Mouse (Mus musculus): Measurements from ENCODE around the gene Cysrt1.

Cysrt1 gene

GRCm38 (mm10) chr2:25242101-25242506 is at the start of gene Cysrt1, which contains the start of gene Rnf208:
Cysrt1 (minus strand) TSS chr2:25242452.
Rnf208 (plus strand) TSS chr2:25242255.
- DNase-seq (ENCODE audit: low spot score) = peak; percentile 38

GRCm38 (mm10) chr2:25291184-25292053 is 49.2 kb upstream of the Cysrt1 start:
- no peak for DNase-seq (ENCODE audit: low spot score)

- no peak for DNase-seq (ENCODE audit: low spot score)
Observed at GRCm38 (mm10) chr2:25290816-25291130, 48.5 kb upstream of the Cysrt1 start.

- DNase-seq (ENCODE audit: low spot score) = no peak
Observed at GRCm38 (mm10) chr2:25290101-25290815, 48.0 kb upstream of the Cysrt1 start.

GRCm38 (mm10) chr2:25289651-25290050 is 47.4 kb upstream of the Cysrt1 start, which contains the start of gene Lrrc26:
Lrrc26 (plus strand) TSS chr2:25289915.
- no peak for DNase-seq (ENCODE audit: low spot score)

- no peak for DNase-seq (ENCODE audit: low spot score)
Observed at GRCm38 (mm10) chr2:25288734-25289345, 46.6 kb upstream of the Cysrt1 start.

- DNase-seq (ENCODE audit: low spot score) = no peak
Observed at GRCm38 (mm10) chr2:25287927-25288649, 45.8 kb upstream of the Cysrt1 start, which contains the start of gene Tmem210. Tmem210 (plus strand) TSS chr2:25288145.

- no peak for DNase-seq (ENCODE audit: low spot score)
Observed at GRCm38 (mm10) chr2:25286837-25287636, 44.8 kb upstream of the Cysrt1 start.

GRCm38 (mm10) chr2:25286314-25286713 is 44.1 kb upstream of the Cysrt1 start:
- no peak for DNase-seq (ENCODE audit: low spot score)

GRCm38 (mm10) chr2:25285551-25285950 is 43.3 kb upstream of the Cysrt1 start:
- DNase-seq (ENCODE audit: low spot score) = no peak

- DNase-seq (ENCODE audit: low spot score) = peak; percentile 84
Observed at GRCm38 (mm10) chr2:25278928-25279882, 37.0 kb upstream of the Cysrt1 start.

- no peak for DNase-seq (ENCODE audit: low spot score)
Observed at GRCm38 (mm10) chr2:25273010-25273409, 30.8 kb upstream of the Cysrt1 start.

GRCm38 (mm10) chr2:25272515-25272914 is 30.3 kb upstream of the Cysrt1 start:
- DNase-seq (ENCODE audit: low spot score) = no peak

GRCm38 (mm10) chr2:25271827-25272511 is 29.7 kb upstream of the Cysrt1 start, which contains the start of the genes Ssna1 and Anapc2:
Ssna1 (minus strand) TSS chr2:25272438.
Anapc2 (plus strand) TSS chr2:25272478.
- peak; percentile 100 for DNase-seq (ENCODE audit: low spot score)

GRCm38 (mm10) chr2:25267746-25268309 is 25.6 kb upstream of the Cysrt1 start:
- DNase-seq (ENCODE audit: low spot score) = no peak

- DNase-seq (ENCODE audit: low spot score) = no peak
Observed at GRCm38 (mm10) chr2:25267241-25267640, 25.0 kb upstream of the Cysrt1 start.

- no peak for DNase-seq (ENCODE audit: low spot score)
Observed at GRCm38 (mm10) chr2:25266720-25267119, 24.5 kb upstream of the Cysrt1 start.

- DNase-seq (ENCODE audit: low spot score) = no peak
Observed at GRCm38 (mm10) chr2:25265897-25266656, 23.8 kb upstream of the Cysrt1 start.

Measured in embryo, embryonic 10 days (tissue).